Mouse (Mus musculus) inflammation-experienced regulatory T-cells (primary cell): ENCODE results near the gene Mrpl21. TPM values are rescaled to one million over a fixed set of nuclear protein-coding genes. Genes with fewer than 3 reads are reported as not detected.

Experiments used
- polyA plus RNA-seq, 2 experiments: library from polyadenylated mRNA; unstranded; fragments of 100-300 nt; shearing (Covaris generic); gene quantifications; one replicate each; pipeline ENCODE4 v1.2.1; 2017

The Mrpl21 gene
- polyA plus RNA-seq: 10 to 100 TPM; 89.7 to 93.4 TPM

DNA sequence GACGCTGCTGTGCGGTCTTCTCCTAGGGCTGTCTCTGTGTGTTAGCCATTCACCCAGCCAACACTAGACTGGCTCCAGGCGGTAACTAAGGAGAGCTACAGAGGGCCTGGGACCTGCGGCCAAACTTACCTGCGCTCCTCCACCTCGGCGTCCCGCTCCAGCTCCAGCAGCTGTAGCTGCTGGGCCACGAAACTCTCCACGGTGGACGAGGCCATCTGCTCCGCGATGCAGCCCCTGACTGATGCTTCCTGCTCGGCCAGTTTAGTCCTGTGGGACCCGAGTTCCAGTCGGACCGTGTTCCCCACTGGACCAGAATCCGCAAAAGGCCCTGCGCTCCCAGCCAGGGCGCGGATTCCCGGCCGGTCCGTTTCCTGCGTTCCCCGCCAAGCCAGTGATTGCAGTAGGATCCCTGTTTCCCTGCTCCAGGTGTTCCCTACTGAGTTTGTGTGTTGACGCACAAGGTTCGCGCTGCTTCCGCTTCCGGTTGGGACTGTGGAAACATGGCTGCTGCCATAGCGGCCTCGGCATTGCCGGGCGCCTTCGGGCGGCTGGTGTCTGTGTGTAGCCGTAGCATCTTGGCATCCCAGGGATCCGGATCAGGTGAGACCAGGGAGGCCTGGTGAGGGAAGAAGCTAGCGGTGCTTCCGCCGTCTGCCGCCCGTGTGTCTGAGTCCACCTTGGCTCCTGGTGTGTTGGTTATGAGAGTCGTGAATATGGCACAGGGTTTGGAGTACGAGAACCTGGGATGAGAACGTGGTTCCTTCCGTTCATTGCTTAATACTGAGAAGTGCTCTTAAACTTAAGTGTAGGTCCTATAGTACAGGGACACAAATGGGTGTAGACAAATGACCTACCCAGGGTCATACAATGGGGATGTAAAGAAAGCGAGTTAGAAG is at the start of gene Mrpl21, which contains the start of gene Ighmbp2:
TSS of gene Mrpl21 (plus strand) at position 330 of the 896 bp plus-strand sequence.
TSS of gene Ighmbp2 (minus strand) at position 446 of the 896 bp plus-strand sequence.

DNA sequence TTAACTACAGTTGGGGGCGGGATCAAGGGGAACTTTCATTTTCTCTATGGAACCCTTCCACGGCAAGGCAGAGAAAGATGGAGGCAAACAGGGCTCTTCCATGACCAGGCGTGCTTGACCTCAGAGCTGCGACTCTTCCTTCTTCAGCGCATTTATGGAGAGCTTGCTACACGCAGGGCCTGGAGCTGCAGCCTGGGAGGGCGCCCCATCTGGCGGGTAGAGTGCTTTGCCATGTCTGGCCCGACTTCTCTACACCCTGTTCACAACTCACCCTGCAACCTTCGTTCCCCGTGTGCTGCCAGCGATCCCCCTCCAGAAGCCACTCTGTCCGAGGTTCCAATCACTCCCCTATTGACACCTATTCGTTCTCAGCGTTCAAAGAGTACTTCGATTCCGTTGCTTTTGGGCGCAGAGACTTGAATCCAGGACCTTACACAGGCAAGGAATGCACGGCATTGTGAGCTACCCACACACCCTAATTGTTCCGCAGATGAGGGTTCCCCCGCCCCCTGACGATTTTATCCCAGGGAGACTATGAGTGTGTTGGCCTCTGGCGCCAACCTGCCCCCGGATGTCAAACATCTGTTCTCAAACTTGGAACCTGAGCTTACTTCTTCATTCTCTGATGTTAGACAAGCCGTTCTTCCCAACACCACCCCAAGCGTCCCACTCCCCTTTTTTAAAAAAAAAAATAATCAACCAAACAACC is 39.7 kb downstream of the Mrpl21 start, which contains the start of gene Cpt1a:
TSS of gene Cpt1a (plus strand) at position 74 of the 709 bp plus-strand sequence.

Other genes with a start within 250 kb of the Mrpl21 start
- gene Ighmbp2, start 116 bp downstream of the Mrpl21 start, polyA plus RNA-seq: 10 to 100 TPM; 14.2 to 15.3 TPM
- 10 to 100 TPM; 35.3 to 49.9 TPM for gene Cpt1a, start 39.4 kb downstream of the Mrpl21 start, polyA plus RNA-seq
- 1 to 10 TPM in 1 of 2 experiments, under 1 TPM in 1; 0.22 to 1.7 TPM for gene Tesmin, start 106.0 kb downstream of the Mrpl21 start, polyA plus RNA-seq
- gene Gal, start 131.6 kb downstream of the Mrpl21 start, polyA plus RNA-seq: under 1 TPM in 1 of 2 experiments, not detected in 1; 0.20 TPM